Mouse (Mus musculus): ENCODE data around the gene Gnao1. TPM values are rescaled to one million over a fixed set of nuclear protein-coding genes. Genes with fewer than 3 reads are reported as not detected.

The Gnao1 gene
- 0.18 and 0.62 TPM in 2 replicates for polyA plus RNA-seq (2012; ENCODE audit: low replicate concordance)

DNA sequence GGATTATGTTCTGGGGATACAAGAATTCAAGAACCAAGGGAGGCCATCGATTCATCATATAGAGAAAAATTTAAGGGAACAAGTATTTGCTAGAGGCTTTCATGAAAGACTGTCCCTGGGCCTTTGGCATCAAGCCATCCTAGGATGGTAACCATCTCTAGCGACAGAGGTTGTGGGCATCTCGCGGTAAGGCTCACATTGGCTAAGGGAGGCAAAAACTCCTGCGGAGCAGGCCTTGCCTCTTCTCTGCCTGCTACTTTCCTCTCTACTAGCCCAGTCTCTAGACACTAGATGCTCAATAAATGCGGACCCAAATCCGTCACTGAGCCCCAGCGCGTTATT is at the start of gene Gnao1:
Gnao1 (plus strand) TSS at position 281 of the 342 bp plus-strand sequence.

DNA sequence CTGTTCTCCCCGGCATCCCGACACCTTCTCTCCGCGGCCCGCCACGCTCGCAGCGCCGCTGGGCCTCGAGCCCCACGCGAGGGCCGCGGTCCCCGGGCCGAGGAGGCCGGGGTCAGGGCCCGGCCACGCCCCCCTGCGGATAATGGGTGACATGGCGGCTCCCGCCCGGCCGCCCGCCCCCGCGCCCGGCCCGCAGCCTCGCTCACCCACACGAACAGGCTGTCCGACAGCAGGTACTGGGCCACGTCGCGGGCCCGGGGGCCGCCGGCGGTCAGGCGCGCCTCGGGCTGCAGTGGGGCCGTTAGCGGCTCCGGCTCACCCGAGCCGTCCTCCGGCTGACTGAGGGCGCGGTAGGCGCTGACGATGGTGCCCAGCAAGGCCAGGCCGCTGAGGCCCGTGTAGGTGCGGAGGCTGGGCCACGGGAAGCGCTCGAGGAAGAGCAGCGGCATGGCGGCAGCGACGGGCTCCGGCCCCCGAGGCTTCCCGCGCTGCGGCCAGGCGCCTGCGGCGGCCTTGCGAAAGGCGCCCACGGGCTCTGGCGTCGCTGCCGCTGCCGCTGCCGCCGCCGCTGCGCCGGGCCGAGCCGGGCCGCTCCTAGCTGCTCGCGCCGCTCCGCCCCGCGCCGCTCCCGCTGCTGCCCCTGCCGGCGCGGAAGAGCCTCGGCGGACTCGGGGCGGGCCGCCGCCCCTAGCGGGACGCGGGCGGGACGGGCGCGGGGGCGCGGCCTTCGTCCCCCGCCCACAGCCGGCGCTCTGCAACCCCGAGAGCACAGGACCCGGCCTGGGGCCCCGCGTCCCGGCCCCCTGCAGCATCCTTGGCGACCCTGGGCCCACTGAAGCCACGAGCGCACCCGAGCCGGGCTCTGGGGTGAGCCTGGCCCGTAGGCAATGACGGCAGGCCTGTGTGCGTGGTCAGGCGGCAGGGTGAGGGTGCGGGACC is 202.5 kb downstream of the Gnao1 start, which contains the start of gene Amfr:
Amfr (minus strand) TSS at position 830 of the 939 bp plus-strand sequence.

Other genes starting within 250 kb of the Gnao1 start
- 48.5 and 56.3 TPM in 2 replicates for gene Amfr, start 202.9 kb downstream of the Gnao1 start, polyA plus RNA-seq (2012; ENCODE audit: low replicate concordance)
- 171 and 284 TPM in 2 replicates for gene Nudt21, start 227.1 kb downstream of the Gnao1 start, polyA plus RNA-seq (2012; ENCODE audit: low replicate concordance)
- 3.6 and 9.3 TPM in 2 replicates for gene Ogfod1, start 227.2 kb downstream of the Gnao1 start, polyA plus RNA-seq (2012; ENCODE audit: low replicate concordance)

All from hematopoietic multipotent progenitor cell, adult 10-12 weeks (in vitro differentiated cells).